Mouse (Mus musculus): ENCODE results near the gene Exd1.
"Not testable (repeated sequence)": the region's sequence is repeated elsewhere in the genome, so short reads cannot be mapped to it uniquely, and the experiment has no call there.

The Exd1 gene

GRCm38 (mm10) chr2:119542106-119542505, 5.3 kb downstream of the Exd1 start:
- peak; percentile 50 for DNase-seq (ENCODE audit: low read depth, low spot score)

- DNase-seq (ENCODE audit: low read depth, low spot score) = no peak
Observed at GRCm38 (mm10) chr2:119538802-119539201, 8.6 kb downstream of the Exd1 start.

GRCm38 (mm10) chr2:119525422-119525821, 22.0 kb downstream of the Exd1 start:
- no peak for DNase-seq (ENCODE audit: low read depth, low spot score)

- no peak for DNase-seq (ENCODE audit: low read depth, low spot score)
Observed at GRCm38 (mm10) chr2:119523836-119524235, 23.6 kb downstream of the Exd1 start.

- no peak for DNase-seq (ENCODE audit: low read depth, low spot score)
Observed at GRCm38 (mm10) chr2:119520550-119520949, 26.9 kb downstream of the Exd1 start.

- DNase-seq (ENCODE audit: low read depth, low spot score) = no peak
Observed at GRCm38 (mm10) chr2:119516811-119517210, 30.6 kb downstream of the Exd1 start.

GRCm38 (mm10) chr2:119514026-119514522, 33.4 kb downstream of the Exd1 start:
- no peak for DNase-seq (ENCODE audit: low read depth, low spot score)

- DNase-seq (ENCODE audit: low read depth, low spot score) = peak; percentile 70
Observed at GRCm38 (mm10) chr2:119512292-119512691, 35.1 kb downstream of the Exd1 start.

- no peak for DNase-seq (ENCODE audit: low read depth, low spot score)
Observed at GRCm38 (mm10) chr2:119510856-119511255, 36.6 kb downstream of the Exd1 start.

GRCm38 (mm10) chr2:119508518-119508917, 38.9 kb downstream of the Exd1 start:
- not testable (repeated sequence) for DNase-seq (ENCODE audit: low read depth, low spot score)

GRCm38 (mm10) chr2:119507108-119507507, 40.3 kb downstream of the Exd1 start:
- peak; percentile 70 for DNase-seq (ENCODE audit: low read depth, low spot score)

GRCm38 (mm10) chr2:119500965-119501652, 46.3 kb downstream of the Exd1 start:
- no peak for DNase-seq (ENCODE audit: low read depth, low spot score)

- DNase-seq (ENCODE audit: low read depth, low spot score) = no peak
Observed at GRCm38 (mm10) chr2:119498859-119499258, 48.6 kb downstream of the Exd1 start.

- DNase-seq (ENCODE audit: low read depth, low spot score) = no peak
Observed at GRCm38 (mm10) chr2:119496082-119496481, 51.3 kb downstream of the Exd1 start.

GRCm38 (mm10) chr2:119491953-119492352, 55.5 kb downstream of the Exd1 start:
- DNase-seq (ENCODE audit: low read depth, low spot score) = no peak

- DNase-seq (ENCODE audit: low read depth, low spot score) = peak; percentile 98
Observed at GRCm38 (mm10) chr2:119486488-119486887, 60.9 kb downstream of the Exd1 start.

- no peak for DNase-seq (ENCODE audit: low read depth, low spot score)
Observed at GRCm38 (mm10) chr2:119482307-119482706, 65.1 kb downstream of the Exd1 start.

GRCm38 (mm10) chr2:119478397-119478749, 69.1 kb downstream of the Exd1 start:
- no peak for DNase-seq (ENCODE audit: low read depth, low spot score)

GRCm38 (mm10) chr2:119477571-119478396, 69.6 kb downstream of the Exd1 start, which contains the start of gene Ino80:
Gene Ino80 (minus strand): TSS chr2:119477687.
- peak; percentile 100 for DNase-seq (ENCODE audit: low read depth, low spot score)

- peak; percentile 88 for DNase-seq (ENCODE audit: low read depth, low spot score)
Observed at GRCm38 (mm10) chr2:119476621-119477391, 70.6 kb downstream of the Exd1 start.

- DNase-seq (ENCODE audit: low read depth, low spot score) = no peak
Observed at GRCm38 (mm10) chr2:119476166-119476565, 71.3 kb downstream of the Exd1 start.

Measured in R1 (cell line).